Mouse (Mus musculus) small intestine, adult 2 months (tissue): ENCODE measurements around the gene 9230102O04Rik.

ENCODE experiments used
- CTCF ChIP-seq: fragments of 200-500 bp; IDR thresholded peaks from 2 replicates; pipeline ENCODE4 v1.5.1; 2012; ENCODE audit warnings: low read depth, mild to moderate bottlenecking, control low read depth, inconsistent platforms, low read length, moderate library complexity, mixed read lengths; ENCODE audit not compliant: insufficient replicate concordance, insufficient read length; ENCODE audit errors: extremely low read depth
- POLR2A ChIP-seq: fragments of 200-500 bp; IDR thresholded peaks from 2 replicates; pipeline ENCODE4 v1.6.1; 2012; ENCODE audit warnings: low read depth, mild to moderate bottlenecking, control low read depth, inconsistent platforms, low read length, moderate library complexity

- TF ChIP-seq CTCF = no peak
- TF ChIP-seq POLR2A = no peak
These were observed 16.7 kb upstream of the 9230102O04Rik start for GRCm38 (mm10) chr2:9905995-9906394.
